ENCODE assay signal across 8 mouse cellular contexts in the genomic region with DNA sequence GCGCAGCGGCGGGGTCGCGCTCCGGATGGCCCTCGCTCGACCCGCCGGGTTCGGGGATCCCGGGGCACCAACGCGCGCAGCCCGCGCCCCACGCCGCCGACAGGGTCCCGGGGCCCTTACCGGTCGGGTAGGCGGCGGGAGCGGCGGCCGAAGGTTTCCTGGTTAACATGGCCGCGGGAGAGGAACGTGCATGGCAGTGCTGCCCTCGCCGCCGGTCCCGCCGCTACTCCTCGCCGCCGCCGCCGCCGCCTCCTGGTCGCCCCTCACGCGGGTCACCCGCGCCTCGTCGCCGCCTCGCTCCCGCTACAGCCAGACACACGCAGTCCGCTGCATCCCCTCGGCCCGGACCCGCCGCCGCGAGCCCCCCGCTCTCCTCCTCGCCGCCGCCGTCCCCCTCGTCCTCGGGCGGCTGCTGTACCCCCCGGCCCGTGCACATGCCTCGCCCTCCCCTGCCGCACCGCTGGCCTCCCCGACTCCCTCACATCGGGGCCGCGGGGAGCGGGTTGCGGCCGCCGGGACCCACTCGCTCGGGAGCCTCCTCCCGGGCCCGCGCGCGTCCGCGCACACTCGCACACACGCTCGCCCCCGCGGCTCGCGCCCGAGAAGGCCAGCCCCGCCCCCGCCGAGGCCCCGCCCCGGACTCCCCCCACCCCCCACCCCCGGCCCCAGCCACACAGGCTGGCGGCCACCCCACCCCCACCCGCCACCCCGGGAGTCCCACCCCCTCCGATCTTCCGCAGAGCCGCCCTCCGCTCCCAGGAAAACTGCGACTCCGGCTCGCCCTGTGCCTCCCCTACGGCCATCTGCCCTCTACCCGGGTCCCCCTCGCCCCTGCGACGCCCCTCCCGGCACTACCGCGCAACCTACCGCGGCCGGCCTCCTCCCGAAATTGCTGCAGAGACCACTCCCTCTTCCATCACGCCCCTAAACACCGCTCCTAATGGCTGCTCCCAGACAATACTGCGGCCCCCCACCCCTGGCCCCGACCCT. TPM values are rescaled to one million over a fixed set of nuclear protein-coding genes. Genes with fewer than 3 reads are reported as not detected.
DNase-seq lines count a peak whose midpoint lies in the region; ATAC-seq and TF ChIP-seq lines count a peak whose summit lies in the region.

No protein-coding gene starts in this region.

- no peaks in the 10 kb centered on the region for H3K9me3 ChIP-seq in forebrain, embryonic 11.5 days (ENCODE audit: control insufficient read depth, low read length)
- peaks cover 5% of the 10 kb centered on the region; the same call in 1 of the 2 replicates for H3K9me3 ChIP-seq in heart, embryonic 16.5 days (replicated peaks; ENCODE audit: control insufficient read depth, low read length)
- no peaks in the 10 kb centered on the region for H3K9me3 ChIP-seq in liver, embryonic 16.5 days (replicated peaks; ENCODE audit: control insufficient read depth, low read length)
- H3K9me3 ChIP-seq in neural tube, embryonic 12.5 days: no peaks in the 10 kb centered on the region
- peaks cover 3% of the 10 kb centered on the region; the same call in 1 of the 2 replicates for H3K9me3 ChIP-seq in stomach, embryonic 16.5 days (replicated peaks; ENCODE audit: control insufficient read depth, low read length)

- TF ChIP-seq CTCF in brain, embryonic 14.5 days (IDR thresholded peaks at IDR 0.05; ENCODE audit: borderline replicate concordance, extremely low read depth, insufficient read depth, insufficient read length): no peak

- peak; percentile 99 for TF ChIP-seq POLR2A in brain, embryonic 14.5 days (IDR thresholded peaks at IDR 0.05; ENCODE audit: borderline replicate concordance, extremely low read depth, insufficient read depth, insufficient read length, poor library complexity, severe bottlenecking)

- ATAC-seq in CD4-positive, CD25-positive, alpha-beta regulatory T cell, adult 4 months: peak; percentile 42
- peak; percentile 87 for ATAC-seq in forebrain, embryonic 11.5 days (replicated peaks; ENCODE audit: low FRiP score)
- ATAC-seq in heart, embryonic 16.5 days (replicated peaks; ENCODE audit: extremely low read depth, insufficient read depth, low FRiP score): peak; percentile 84
- peak; percentile 66 for ATAC-seq in liver, embryonic 16.5 days (ENCODE audit: low read depth)
- peak; percentile 83 for ATAC-seq in neural tube, embryonic 12.5 days (ENCODE audit: low FRiP score, low read depth)
- ATAC-seq in stomach, embryonic 16.5 days (ENCODE audit: insufficient read depth, low FRiP score): peak; percentile 85

- peaks cover 4% of the 10 kb centered on the region; the same call in 1 of the 2 replicates for H3K36me3 ChIP-seq in forebrain, embryonic 11.5 days (ENCODE audit: control insufficient read depth, insufficient read depth, low read length)
- peaks cover 10% of the 10 kb centered on the region for H3K36me3 ChIP-seq in heart, embryonic 16.5 days (ENCODE audit: control insufficient read depth, insufficient read depth)
- no peaks in the 10 kb centered on the region for H3K36me3 ChIP-seq in liver, embryonic 16.5 days (ENCODE audit: control insufficient read depth, insufficient read depth)
- H3K36me3 ChIP-seq in neural tube, embryonic 12.5 days: peaks cover 13% of the 10 kb centered on the region
- H3K36me3 ChIP-seq in stomach, embryonic 16.5 days (ENCODE audit: control insufficient read depth, insufficient read depth, low read length): peaks cover 7% of the 10 kb centered on the region

- H3K4me1 ChIP-seq in forebrain, embryonic 11.5 days (replicated peaks; ENCODE audit: control insufficient read depth, insufficient read depth, low read length): peaks cover 10% of the 10 kb centered on the region
- H3K4me1 ChIP-seq in heart, embryonic 16.5 days (ENCODE audit: control insufficient read depth, insufficient read depth, low read length): peaks cover 32% of the 10 kb centered on the region
- peaks cover 12% of the 10 kb centered on the region for H3K4me1 ChIP-seq in liver, embryonic 16.5 days (ENCODE audit: control insufficient read depth, low read depth, low read length)
- H3K4me1 ChIP-seq in neural tube, embryonic 12.5 days: peaks cover 33% of the 10 kb centered on the region
- peaks cover 27% of the 10 kb centered on the region for H3K4me1 ChIP-seq in stomach, embryonic 16.5 days (ENCODE audit: control insufficient read depth, insufficient read depth, low read length)

- WGBS in forebrain, embryonic 11.5 days: under 1% methylated on average over 86 of the region's 130 CpGs
- under 1% methylated on average over 116 of the region's 130 CpGs for WGBS in heart, embryonic 16.5 days
- under 1% methylated on average over 93 of the region's 130 CpGs for WGBS in liver, embryonic 16.5 days (ENCODE audit: insufficient replicate concordance)
- WGBS in neural tube, embryonic 12.5 days: under 1% methylated on average over 112 of the region's 130 CpGs
- WGBS in stomach, embryonic 16.5 days: under 1% methylated on average over 46 of the region's 130 CpGs

- H3K9ac ChIP-seq in forebrain, embryonic 11.5 days (ENCODE audit: low read length): peak overlapping the region; percentile 97
- H3K9ac ChIP-seq in heart, embryonic 16.5 days (ENCODE audit: low read length): peak overlapping the region; percentile 100
- peak overlapping the region; percentile 79 for H3K9ac ChIP-seq in liver, embryonic 16.5 days (ENCODE audit: low read depth, low read length)
- H3K9ac ChIP-seq in neural tube, embryonic 12.5 days: peak overlapping the region; percentile 98
- H3K9ac ChIP-seq in stomach, embryonic 16.5 days (ENCODE audit: low read length): peak overlapping the region; percentile 99

- H3K4me2 ChIP-seq in forebrain, embryonic 11.5 days (ENCODE audit: low read depth, low read length, severe bottlenecking): peak overlapping the region; percentile 90
- H3K4me2 ChIP-seq in heart, embryonic 16.5 days (ENCODE audit: low read depth, low read length): peak overlapping the region; percentile 100
- peak overlapping the region; percentile 82 for H3K4me2 ChIP-seq in liver, embryonic 16.5 days (ENCODE audit: low read depth, low read length)
- H3K4me2 ChIP-seq in neural tube, embryonic 12.5 days (replicated peaks): peak overlapping the region; percentile 94
- H3K4me2 ChIP-seq in stomach, embryonic 16.5 days (ENCODE audit: low read depth, low read length): peak overlapping the region; percentile 88

- no peaks in the 10 kb centered on the region for H3K27me3 ChIP-seq in forebrain, embryonic 11.5 days (ENCODE audit: control insufficient read depth, insufficient read depth, low read length)
- H3K27me3 ChIP-seq in heart, embryonic 16.5 days (ENCODE audit: control insufficient read depth, insufficient read depth, low read length): no peaks in the 10 kb centered on the region
- peaks cover 12% of the 10 kb centered on the region for H3K27me3 ChIP-seq in liver, embryonic 16.5 days (ENCODE audit: control insufficient read depth, insufficient read depth, low read depth, low read length)
- H3K27me3 ChIP-seq in neural tube, embryonic 12.5 days (replicated peaks): no peaks in the 10 kb centered on the region
- H3K27me3 ChIP-seq in stomach, embryonic 16.5 days (ENCODE audit: control insufficient read depth, insufficient read depth, low read length): no peaks in the 10 kb centered on the region

- H3K4me3 ChIP-seq in forebrain, embryonic 11.5 days (ENCODE audit: low read depth, low read length): peak overlapping the region; percentile 97
- peak overlapping the region; percentile 98 for H3K4me3 ChIP-seq in heart, embryonic 16.5 days (ENCODE audit: low read length)
- peak overlapping the region; percentile 76 for H3K4me3 ChIP-seq in liver, embryonic 16.5 days (ENCODE audit: low read depth, low read length)
- H3K4me3 ChIP-seq in neural tube, embryonic 12.5 days: peak overlapping the region; percentile 97
- peak overlapping the region; percentile 94 for H3K4me3 ChIP-seq in stomach, embryonic 16.5 days (replicated peaks; ENCODE audit: low read length)

- peak overlapping the region; percentile 94 for H3K27ac ChIP-seq in forebrain, embryonic 11.5 days (ENCODE audit: low read depth, low read length)
- H3K27ac ChIP-seq in heart, embryonic 16.5 days (ENCODE audit: low read length): peak overlapping the region; percentile 99
- H3K27ac ChIP-seq in liver, embryonic 16.5 days (ENCODE audit: low read length): peak overlapping the region; percentile 77
- H3K27ac ChIP-seq in neural tube, embryonic 12.5 days: peak overlapping the region; percentile 95
- peak overlapping the region; percentile 97 for H3K27ac ChIP-seq in stomach, embryonic 16.5 days (ENCODE audit: low read length)

- DNase-seq in brain, embryonic 14.5 days (ENCODE audit: low read depth): peak; percentile 93
- DNase-seq in forebrain, embryonic 11.5 days (ENCODE audit: low spot score): peak; percentile 95
- peak; percentile 87 to 91 for DNase-seq in kidney, postnatal 25 days

RNA-seq across cellular contexts. Expression of gene Dyrk2, which starts 1.1 kb away (rescaled TPM):
- polyA plus RNA-seq in CD4-positive, CD25-positive, alpha-beta regulatory T cell, adult 4 months (2017; shearing (Covaris generic)): 10 to 100 TPM in 1 of 2 experiments, 1 to 10 TPM in 1; 9.5 to 14.2 TPM
- polyA plus RNA-seq in brain, embryonic 14.5 days (2012; rRNA removed): 25.5 and 31.8 TPM in 2 replicates
- 10.5 and 11.2 TPM in 2 replicates for polyA plus RNA-seq in forebrain, embryonic 11.5 days (2014; fragmentation: Nextera tagmentation; extraction: Ambion mirVana)
- 10.2 and 10.7 TPM in 2 replicates for polyA plus RNA-seq in heart, embryonic 16.5 days (2015; fragmentation: Nextera tagmentation; extraction: Ambion mirVana)
- 2.3 and 2.4 TPM in 2 replicates for polyA plus RNA-seq in liver, embryonic 16.5 days (2015; fragmentation: Nextera tagmentation; extraction: Ambion mirVana)
- 12.8 and 14.0 TPM in 2 replicates for polyA plus RNA-seq in neural tube, embryonic 12.5 days (2016; fragmentation: Nextera tagmentation; extraction: Ambion mirVana)
- polyA plus RNA-seq in stomach, embryonic 16.5 days (2015; fragmentation: Nextera tagmentation; extraction: Ambion mirVana): 8.7 and 10.3 TPM in 2 replicates

Comparison
In these comparisons a context has a peak if more than half of its experiments do, and no peak if none do; other contexts are left out.
1. Peak in every context shown above with its lines: DNase-seq, ATAC-seq, H3K4me3 ChIP-seq and H3K27ac ChIP-seq.